Comparison of ENCODE assay signal across 16 mouse cellular contexts in genomic region chr2:122161542-122161941, GRCm38 (mm10). TPM values are rescaled to one million over a fixed set of nuclear protein-coding genes. Genes with fewer than 3 reads are reported as not detected.
DNase-seq lines count a peak whose midpoint lies in the region; ATAC-seq and TF ChIP-seq lines count a peak whose summit lies in the region.
"Had no signal": no experiment of that assay in that cellular context is flagged by ENCODE, and none has a peak within 500 bp of the region (broad histone marks: within the 10 kb centered on the region; RNA-seq: fewer than 3 reads in every experiment).

No protein-coding gene starts in this region.

- no peaks in the 10 kb centered on the region for H3K36me3 ChIP-seq in heart, embryonic 15.5 days
- no peaks in the 10 kb centered on the region; the same call in 1 of the 2 replicates for H3K36me3 ChIP-seq in testis, adult 2 months (ENCODE audit: control insufficient read depth, insufficient read depth, low read length)
- H3K36me3 ChIP-seq: midbrain, embryonic 13.5 days had no signal

- no peak for TF ChIP-seq POLR2A in testis, adult 2 months (IDR thresholded peaks at IDR 0.05; ENCODE audit: control insufficient read depth, low read depth, low read length)

- peak overlapping the region; percentile 16; the same call in 1 of the 2 replicates for H3K4me2 ChIP-seq in heart, embryonic 15.5 days
- H3K4me2 ChIP-seq: liver, embryonic 11.5 days; midbrain, embryonic 13.5 days had no signal

- H3K9ac ChIP-seq in heart, embryonic 15.5 days = no peak overlapping the region
- H3K9ac ChIP-seq: midbrain, embryonic 13.5 days had no signal

- H3K9me3 ChIP-seq in heart, embryonic 15.5 days (replicated peaks) = no peaks in the 10 kb centered on the region
- H3K9me3 ChIP-seq: midbrain, embryonic 13.5 days had no signal

- no peak for ATAC-seq in heart, embryonic 15.5 days (replicated peaks; ENCODE audit: insufficient number of reproducible peaks, insufficient read depth, low FRiP score, low read depth)
- ATAC-seq: forebrain, embryonic 14.5 days; midbrain, embryonic 13.5 days had no signal

- 15% methylated on average over 4 of the region's 4 CpGs for WGBS in heart, embryonic 15.5 days

- no peak for TF ChIP-seq CTCF in testis, adult 2 months (IDR thresholded peaks at IDR 0.05; ENCODE audit: control insufficient read depth, insufficient read depth, insufficient replicate concordance, low read depth, low read length)

- H3K4me3 ChIP-seq in heart, embryonic 15.5 days = no peak overlapping the region
- H3K4me3 ChIP-seq in testis, adult 2 months (ENCODE audit: control insufficient read depth, low read depth, low read length) = peak overlapping the region; percentile 80
- H3K4me3 ChIP-seq: midbrain, embryonic 13.5 days had no signal

- no peaks in the 10 kb centered on the region for H3K27me3 ChIP-seq in heart, embryonic 15.5 days
- H3K27me3 ChIP-seq in testis, adult 2 months (ENCODE audit: control insufficient read depth, insufficient read depth, low read length) = no peaks in the 10 kb centered on the region
- H3K27me3 ChIP-seq: midbrain, embryonic 13.5 days had no signal

- peak overlapping the region; percentile 57 for H3K27ac ChIP-seq in heart, embryonic 15.5 days
- no peak overlapping the region for H3K27ac ChIP-seq in testis, adult 2 months (ENCODE audit: control insufficient read depth, insufficient read depth, low read depth, low read length)
- H3K27ac ChIP-seq: midbrain, embryonic 13.5 days had no signal

- no peak for DNase-seq in heart, adult 9 months (ENCODE audit: low spot score in 2 of 2)
- no peak for DNase-seq in testis, postnatal 10 days (ENCODE audit: low spot score)
- peak; percentile 11 for DNase-seq in brain, adult 2 months (ENCODE audit: low read depth, low spot score)
- DNase-seq in MN1 (ENCODE audit: low spot score) = no peak
- no peak for DNase-seq in adrenal gland, adult 8-10 months
- DNase-seq: gastrocnemius, postnatal 36 days; kidney, adult 9 months; right cerebral cortex, postnatal 4 days had no signal

- H3K4me1 ChIP-seq in heart, embryonic 15.5 days (replicated peaks) = peaks cover 25% of the 10 kb centered on the region
- peaks cover 5% of the 10 kb centered on the region for H3K4me1 ChIP-seq in testis, adult 2 months (ENCODE audit: control insufficient read depth, insufficient read depth, low read length)

RNA-seq across cellular contexts. Expression of gene Trim69, which starts 1.0 kb away (rescaled TPM):
- not detected in 2 replicates for polyA plus RNA-seq in heart, embryonic 15.5 days (2015; fragmentation: Nextera tagmentation; extraction: Ambion mirVana)
- polyA plus RNA-seq in testis, adult 2 months (2012; rRNA removed) = 108 and 122 TPM in 2 replicates
- total RNA-seq in adrenal gland, adult 8-10 months (2022) = not detected
- total RNA-seq: common myeloid progenitor, adult 5-6 weeks; gastrocnemius, postnatal 36 days; left cerebral cortex, adult 18-20 months; neutrophil, adult 5-6 weeks had no signal
- polyA plus RNA-seq: forebrain, embryonic 14.5 days; liver, embryonic 11.5 days; midbrain, embryonic 13.5 days had no signal

RNA-seq across cellular contexts. Expression of gene B2m, which starts 14.1 kb away (rescaled TPM):
- 260 and 322 TPM in 2 replicates for polyA plus RNA-seq in heart, embryonic 15.5 days (2015; fragmentation: Nextera tagmentation; extraction: Ambion mirVana)
- 35.8 and 163 TPM in 2 replicates for polyA plus RNA-seq in testis, adult 2 months (2012; rRNA removed)
- 100 to 1,000 TPM; 769 to 879 (median 834) TPM for total RNA-seq in adrenal gland, adult 8-10 months (2022)

RNA-seq across cellular contexts. Expression of gene Patl2, which starts 24.4 kb away (rescaled TPM):
- 0.05 and 0.10 TPM in 2 replicates for polyA plus RNA-seq in heart, embryonic 15.5 days (2015; fragmentation: Nextera tagmentation; extraction: Ambion mirVana)
- polyA plus RNA-seq in testis, adult 2 months (2012; rRNA removed) = 0.40 and 0.86 TPM in 2 replicates
- total RNA-seq in adrenal gland, adult 8-10 months (2022) = under 1 TPM in 1 of 4 experiments, not detected in 3; 0.09 TPM
- total RNA-seq: common myeloid progenitor, adult 5-6 weeks; gastrocnemius, postnatal 36 days; neutrophil, adult 5-6 weeks had no signal
- polyA plus RNA-seq: forebrain, embryonic 14.5 days; midbrain, embryonic 13.5 days had no signal

RNA-seq across cellular contexts. Expression of gene Terb2, which starts 24.5 kb away (rescaled TPM):
- polyA plus RNA-seq in heart, embryonic 15.5 days (2015; fragmentation: Nextera tagmentation; extraction: Ambion mirVana) = not detected in 2 replicates
- 1.3 and 1.6 TPM in 2 replicates for polyA plus RNA-seq in testis, adult 2 months (2012; rRNA removed)
- not detected for total RNA-seq in adrenal gland, adult 8-10 months (2022)
- total RNA-seq: common myeloid progenitor, adult 5-6 weeks; gastrocnemius, postnatal 36 days; left cerebral cortex, adult 18-20 months; neutrophil, adult 5-6 weeks had no signal
- polyA plus RNA-seq: forebrain, embryonic 14.5 days; liver, embryonic 11.5 days; midbrain, embryonic 13.5 days had no signal

RNA-seq across cellular contexts. Expression of gene Spg11, which starts 43.4 kb away (rescaled TPM):
- polyA plus RNA-seq in heart, embryonic 15.5 days (2015; fragmentation: Nextera tagmentation; extraction: Ambion mirVana) = 4.7 and 5.8 TPM in 2 replicates
- 6.4 and 8.0 TPM in 2 replicates for polyA plus RNA-seq in testis, adult 2 months (2012; rRNA removed)
- 10 to 100 TPM; 20.0 to 25.0 (median 23.5) TPM for total RNA-seq in adrenal gland, adult 8-10 months (2022)

Comparison
In these comparisons a context has a peak if more than half of its experiments do, and no peak if none do; other contexts are left out.
1. RNA of gene Trim69, which starts 1.0 kb away (polyA plus RNA-seq): 108 to 122 TPM in testis, adult 2 months; not detected in heart, embryonic 15.5 days; every median in the first group is over 100 times any median in the second.